Mouse (Mus musculus) lung, adult 2 months (tissue): Measurements from ENCODE around the gene Map2k7.

Experiments used
- CTCF ChIP-seq: fragments of 200-500 bp; IDR thresholded peaks from 2 replicates; pipeline ENCODE4 v1.5.1; 2011; ENCODE audit warnings: mild to moderate bottlenecking, low read length, control low read depth; ENCODE audit not compliant: insufficient read depth
- POLR2A ChIP-seq: fragments of 200-500 bp; IDR thresholded peaks from 2 replicates; pipeline ENCODE4 v1.6.1; 2011; ENCODE audit warnings: low read depth, mild to moderate bottlenecking, control low read depth, low read length, borderline replicate concordance; ENCODE audit errors: extremely low read depth

DNA sequence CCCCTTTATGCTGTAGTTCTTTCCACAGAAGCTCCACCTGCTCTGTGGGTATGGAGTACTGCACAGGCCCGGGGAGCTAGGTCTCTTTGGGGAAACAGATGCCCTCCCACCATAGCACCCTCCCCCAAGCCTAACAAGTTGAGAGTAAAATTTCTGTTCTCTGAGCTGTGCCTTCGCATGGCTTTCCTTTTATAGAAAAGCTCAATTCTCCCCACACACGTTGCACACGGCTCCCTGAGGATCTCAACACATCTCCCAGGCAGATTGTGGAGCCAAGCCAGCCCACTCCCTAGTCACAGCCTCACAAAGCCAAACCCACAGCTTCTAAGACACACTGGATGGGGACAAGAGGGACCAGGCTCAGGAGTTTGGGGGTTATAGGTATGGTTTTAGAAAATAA, 18.4 kb downstream of the Map2k7 start:
- TF ChIP-seq CTCF (no peak), POLR2A (no peak)
